23 mouse cellular contexts compared by ENCODE assay signal in the genomic region with DNA sequence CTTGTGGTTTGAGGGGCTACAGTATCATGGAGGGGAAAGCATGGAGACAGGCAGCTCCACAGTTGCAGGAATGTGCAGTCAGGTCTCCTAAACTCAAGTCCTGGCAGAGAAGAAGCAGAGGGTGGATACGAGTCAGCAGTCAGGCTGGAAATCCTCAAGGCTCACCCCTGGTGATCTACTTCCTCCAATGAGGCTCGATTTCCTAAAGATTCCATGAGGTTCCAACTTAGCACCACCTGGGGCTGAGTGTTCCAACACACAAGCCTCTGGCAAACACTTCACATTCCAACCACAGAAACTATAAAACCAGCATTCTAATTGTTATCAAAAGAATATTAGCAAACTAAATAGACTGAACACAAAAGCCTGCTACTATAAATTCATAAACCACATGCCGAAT. TPM values are rescaled to one million over a fixed set of nuclear protein-coding genes. Genes with fewer than 3 reads are reported as not detected.
A peak's percentile ranks its signal among the peaks of the same experiment; 100 is the strongest.
DNase-seq lines count a peak whose midpoint lies in the region; ATAC-seq and TF ChIP-seq lines count a peak whose summit lies in the region.
"Had no signal": no experiment of that assay in that cellular context is flagged by ENCODE, and none has a peak within 500 bp of the region (broad histone marks: within the 10 kb centered on the region; RNA-seq: fewer than 3 reads in every experiment).

No protein-coding gene starts in this region.

- TF ChIP-seq POLR2A in lung, adult 2 months (IDR thresholded peaks at IDR 0.05; ENCODE audit: borderline replicate concordance, extremely low read depth, low read depth, low read length): no peak

- no peaks in the 10 kb centered on the region for H3K4me1 ChIP-seq in lung, embryonic 14.5 days (ENCODE audit: insufficient read depth)
- peaks cover 3% of the 10 kb centered on the region for H3K4me1 ChIP-seq in lung, adult 2 months (ENCODE audit: control insufficient read depth, insufficient read depth, low read length)
- H3K4me1 ChIP-seq in midbrain, postnatal 0 days (ENCODE audit: insufficient read depth, low read length): no peaks in the 10 kb centered on the region
- H3K4me1 ChIP-seq: embryonic facial prominence, embryonic 12.5 days; forebrain, embryonic 15.5 days; heart, embryonic 10.5 days; hindbrain, embryonic 12.5 days had no signal

- H3K9me3 ChIP-seq in lung, embryonic 14.5 days (ENCODE audit: low read depth, low read length): no peaks in the 10 kb centered on the region
- H3K9me3 ChIP-seq in midbrain, postnatal 0 days (ENCODE audit: low read length): no peaks in the 10 kb centered on the region
- H3K9me3 ChIP-seq: embryonic facial prominence, embryonic 12.5 days; forebrain, embryonic 15.5 days; G1E; heart, embryonic 10.5 days; hindbrain, embryonic 12.5 days had no signal

- 0 out of 2 replicates have a peak overlapping the region, but pooled peaks have one; percentile 18 for H3K27ac ChIP-seq in lung, embryonic 14.5 days (ENCODE audit: low read depth)
- no peak overlapping the region for H3K27ac ChIP-seq in midbrain, postnatal 0 days (ENCODE audit: low read depth, low read length)
- H3K27ac ChIP-seq: embryonic facial prominence, embryonic 12.5 days; forebrain, embryonic 15.5 days; heart, embryonic 10.5 days; hindbrain, embryonic 12.5 days had no signal

- 62% methylated on average over 3 of the region's 3 CpGs for WGBS in lung, embryonic 14.5 days
- WGBS in lung, adult 2 months: 43% methylated on average over 3 of the region's 3 CpGs
- WGBS in midbrain, postnatal 0 days: 89% methylated on average over 3 of the region's 3 CpGs

- H3K4me2 ChIP-seq in lung, embryonic 14.5 days: no peak overlapping the region
- no peak overlapping the region for H3K4me2 ChIP-seq in midbrain, postnatal 0 days (ENCODE audit: low read depth, low read length, poor library complexity, severe bottlenecking)
- H3K4me2 ChIP-seq: embryonic facial prominence, embryonic 12.5 days; forebrain, embryonic 15.5 days; hindbrain, embryonic 12.5 days had no signal

- DNase-seq in lung, embryonic 14.5 days: peak; percentile 40
- no peak for DNase-seq in lung, adult 2 months
- peak; percentile 25 for DNase-seq in ZHBTc4 (ENCODE audit: low read depth, low spot score)
- DNase-seq in lung, postnatal 10 days: peak; percentile 23
- no peak for DNase-seq in midbrain, postnatal 0 days (ENCODE audit: low spot score)
- no peak for DNase-seq in urinary bladder, postnatal 36 days (ENCODE audit: low spot score in 2 of 2)
- DNase-seq in urinary bladder, postnatal 14 days (ENCODE audit: low spot score): no peak
- DNase-seq: adrenal gland, adult 8-10 months; B cell, adult 2 months; cerebellum, adult 11 months; cerebellum, adult 8-10 months; cerebellum, postnatal 25 days; gastrocnemius, postnatal 10 days; heart, adult 18-20 months; heart, postnatal 10 days; heart, postnatal 4 days had no signal

- H3K9ac ChIP-seq in lung, embryonic 14.5 days: no peak overlapping the region
- no peak overlapping the region for H3K9ac ChIP-seq in midbrain, postnatal 0 days (replicated peaks; ENCODE audit: low read length, poor library complexity, severe bottlenecking)
- H3K9ac ChIP-seq: embryonic facial prominence, embryonic 12.5 days; forebrain, embryonic 15.5 days; hindbrain, embryonic 12.5 days had no signal

- no peaks in the 10 kb centered on the region for H3K36me3 ChIP-seq in lung, embryonic 14.5 days (ENCODE audit: insufficient read depth)
- no peaks in the 10 kb centered on the region for H3K36me3 ChIP-seq in midbrain, postnatal 0 days (ENCODE audit: insufficient read depth, low read length)
- H3K36me3 ChIP-seq: embryonic facial prominence, embryonic 12.5 days; forebrain, embryonic 15.5 days; heart, embryonic 10.5 days; hindbrain, embryonic 12.5 days had no signal

- H3K27me3 ChIP-seq in lung, embryonic 14.5 days (ENCODE audit: insufficient read depth, low read length): no peaks in the 10 kb centered on the region
- H3K27me3 ChIP-seq in midbrain, postnatal 0 days (ENCODE audit: insufficient read depth, low read length): no peaks in the 10 kb centered on the region
- H3K27me3 ChIP-seq: embryonic facial prominence, embryonic 12.5 days; forebrain, embryonic 15.5 days; hindbrain, embryonic 12.5 days had no signal

- TF ChIP-seq CTCF in lung, embryonic 14.5 days (IDR thresholded peaks at IDR 0.05; ENCODE audit: low read depth): no peak
- no peak for TF ChIP-seq CTCF in lung, adult 2 months (IDR thresholded peaks at IDR 0.05; ENCODE audit: insufficient read depth, low read length)
- no peak for TF ChIP-seq CTCF in midbrain, postnatal 0 days (IDR thresholded peaks at IDR 0.05)

- peak; percentile 65 for ATAC-seq in lung, embryonic 14.5 days (ENCODE audit: insufficient read depth)
- no peak for ATAC-seq in midbrain, postnatal 0 days (ENCODE audit: low FRiP score)
- ATAC-seq: CD4-positive, CD25-positive, alpha-beta regulatory T cell, adult 4 months; forebrain, embryonic 15.5 days; hindbrain, embryonic 16.5 days had no signal

- H3K4me3 ChIP-seq in lung, embryonic 14.5 days (ENCODE audit: low read depth, low read length): no peak overlapping the region
- H3K4me3 ChIP-seq in lung, adult 2 months (replicated peaks; ENCODE audit: extremely low read depth, low read depth, low read length): no peak overlapping the region
- H3K4me3 ChIP-seq in midbrain, postnatal 0 days (ENCODE audit: low read depth, low read length): no peak overlapping the region
- H3K4me3 ChIP-seq: embryonic facial prominence, embryonic 12.5 days; forebrain, embryonic 15.5 days; heart, embryonic 10.5 days; hindbrain, embryonic 12.5 days had no signal

RNA-seq across cellular contexts. Expression of gene 1110059E24Rik, which starts 15.9 kb away (rescaled TPM):
- polyA plus RNA-seq in lung, embryonic 14.5 days (2014; fragmentation: Nextera tagmentation; extraction: Ambion mirVana): 64.8 and 74.4 TPM in 2 replicates
- polyA plus RNA-seq in lung, adult 2 months (2012; rRNA removed): 3.5 and 6.1 TPM in 2 replicates
- total RNA-seq in midbrain, postnatal 0 days (2014; rRNA removed): 26.3 and 30.5 TPM in 2 replicates
- 56.6 and 60.8 TPM in 2 replicates for polyA plus RNA-seq in midbrain, postnatal 0 days (2015; fragmentation: Nextera tagmentation; extraction: Ambion mirVana)

RNA-seq across cellular contexts. Expression of gene Abhd17b, which starts 16.1 kb away (rescaled TPM):
- 36.0 and 38.3 TPM in 2 replicates for polyA plus RNA-seq in lung, embryonic 14.5 days (2014; fragmentation: Nextera tagmentation; extraction: Ambion mirVana)
- polyA plus RNA-seq in lung, adult 2 months (2012; rRNA removed): 11.9 and 12.6 TPM in 2 replicates
- 63.4 and 64.0 TPM in 2 replicates for total RNA-seq in midbrain, postnatal 0 days (2014; rRNA removed)
- 44.4 and 49.0 TPM in 2 replicates for polyA plus RNA-seq in midbrain, postnatal 0 days (2015; fragmentation: Nextera tagmentation; extraction: Ambion mirVana)

Comparison
In these comparisons a context has a peak if more than half of its experiments do, and no peak if none do; other contexts are left out.
1. DNase-seq: peak in lung, embryonic 14.5 days (single experiment), ZHBTc4 (single experiment) and lung, postnatal 10 days (single experiment); none in lung, adult 2 months (single experiment), midbrain, postnatal 0 days (single experiment), urinary bladder, postnatal 36 days (0 of 2) and urinary bladder, postnatal 14 days (single experiment).